Mouse (Mus musculus) lung, adult 2 months (tissue): ENCODE results near the gene Gm13288.
"Not testable (repeated sequence)": the region's sequence is repeated elsewhere in the genome, so short reads cannot be mapped to it uniquely, and the experiment has no call there.

ENCODE experiments used
- CTCF ChIP-seq: fragments of 200-500 bp; IDR thresholded peaks from 2 replicates; pipeline ENCODE4 v1.5.1; 2011; ENCODE audit warnings: mild to moderate bottlenecking, low read length, control low read depth; ENCODE audit not compliant: insufficient read depth
- POLR2A ChIP-seq: fragments of 200-500 bp; IDR thresholded peaks from 2 replicates; pipeline ENCODE4 v1.6.1; 2011; ENCODE audit warnings: low read depth, mild to moderate bottlenecking, control low read depth, low read length, borderline replicate concordance; ENCODE audit errors: extremely low read depth

- TF ChIP-seq POLR2A, result peak; percentile 46; the same call in 1 of the 2 replicates
- not testable (repeated sequence) for TF ChIP-seq CTCF
These were observed 48.5 kb upstream of the Gm13288 start for GRCm38 (mm10) chr4:88756581-88757513.
